Mouse (Mus musculus) hindbrain, embryonic 13.5 days (tissue): ENCODE data around the gene Mapre3. TPM values are rescaled to one million over a fixed set of nuclear protein-coding genes. Genes with fewer than 3 reads are reported as not detected.

ENCODE experiments used
- ATAC-seq: fragments of 200-750 bp; cut with Nextera tagmentation; 2 replicates; pipeline ENCODE4 v1.8.0; 2017; ENCODE audit warnings: moderate TSS enrichment; ENCODE audit not compliant: low FRiP score
- H3K27ac ChIP-seq: fragments of 300-500 bp; sonication (generic); 2 replicates; pipeline ENCODE4 v1.5.1; 2015; ENCODE audit warnings: inconsistent platforms, mild to moderate bottlenecking, moderate library complexity
- H3K27me3 ChIP-seq: fragments of 300-500 bp; sonication (generic); 2 replicates; pipeline ENCODE4 v1.6.1; 2015; ENCODE audit warnings: mild to moderate bottlenecking, inconsistent platforms
- H3K36me3 ChIP-seq: fragments of 300-500 bp; sonication (generic); 2 replicates; pipeline ENCODE4 v1.6.1; 2015; ENCODE audit warnings: mild to moderate bottlenecking, inconsistent platforms
- H3K4me1 ChIP-seq: fragments of 300-500 bp; sonication (generic); replicated peaks from 2 replicates; pipeline ENCODE4 v1.6.1; 2015; ENCODE audit warnings: inconsistent platforms
- H3K4me2 ChIP-seq: fragments of 300-500 bp; sonication (generic); 2 replicates; pipeline ENCODE4 v1.6.1; 2015; ENCODE audit warnings: inconsistent platforms, mild to moderate bottlenecking, moderate library complexity
- H3K4me3 ChIP-seq: fragments of 300-500 bp; sonication (generic); 2 replicates; pipeline ENCODE4 v1.5.1; 2015; ENCODE audit warnings: mild to moderate bottlenecking, inconsistent platforms
- H3K9ac ChIP-seq: fragments of 300-500 bp; sonication (generic); 2 replicates; pipeline ENCODE4 v1.6.1; 2015; ENCODE audit warnings: mild to moderate bottlenecking, inconsistent platforms
- H3K9me3 ChIP-seq: fragments of 300-500 bp; sonication (generic); 2 replicates; pipeline ENCODE4 v1.6.1; 2016; ENCODE audit warnings: inconsistent platforms
- WGBS: fragments of 180-500 bp; shearing (Covaris S2); methylation state at CpG from one replicate; pipeline ENCODE4 v1.1.7; 2015; 5-methylcytosine and 5-hydroxymethylcytosine counted together
- polyA plus RNA-seq: library from polyadenylated mRNA; unstranded; fragments of >200 nt; fragmentation: Nextera tagmentation; extraction: Ambion mirVana; gene quantifications from 2 replicates; pipeline ENCODE4 v1.2.1, GENCODE M21; 2015

Gene Mapre3
- 108 and 115 TPM in 2 replicates for polyA plus RNA-seq

GRCm38 (mm10) chr5:30814424-30815119, at the start of gene Mapre3:
Mapre3 (plus strand) TSS chr5:30814641.
- Histone ChIP-seq H3K36me3 (no peaks in the 10 kb centered on the region), H3K27ac (peak within 1 kb of the TSS; percentile 95), H3K4me2 (peak within 1 kb of the TSS; percentile 69), H3K4me1 (peaks cover 39% of the 10 kb centered on the region), H3K9me3 (no peaks in the 10 kb centered on the region), H3K27me3 (peaks cover 8% of the 10 kb centered on the region; the same call in 1 of the 2 replicates), H3K4me3 (peak within 1 kb of the TSS; percentile 84), H3K9ac (peak within 1 kb of the TSS; percentile 94)
- ATAC-seq, result peak; percentile 97
- WGBS, result 1% methylated on average over 59 of the region's 59 CpGs

- no peak overlapping the region for H3K9ac ChIP-seq
- H3K4me2 ChIP-seq, result no peak overlapping the region
- H3K27me3 ChIP-seq, result no peaks in the 10 kb centered on the region
- H3K27ac ChIP-seq, result peak overlapping the region; percentile 36
- H3K36me3 ChIP-seq, result peaks cover 15% of the 10 kb centered on the region
- WGBS, result 64% methylated on average over 12 of the region's 12 CpGs
- H3K4me3 ChIP-seq, result no peak overlapping the region
- ATAC-seq, result no peak
- H3K4me1 ChIP-seq, result peaks cover 72% of the 10 kb centered on the region
- H3K9me3 ChIP-seq, result no peaks in the 10 kb centered on the region
Measured at GRCm38 (mm10) chr5:30765596-30766370, 48.7 kb upstream of the Mapre3 start.

- H3K4me1 ChIP-seq, result peaks cover 76% of the 10 kb centered on the region
- no peak overlapping the region for H3K4me2 ChIP-seq
- H3K9ac ChIP-seq, result peak overlapping the region; percentile 35; the same call in 1 of the 2 replicates
- H3K4me3 ChIP-seq, result no peak overlapping the region
- peak overlapping the region; percentile 70 for H3K27ac ChIP-seq
- H3K36me3 ChIP-seq, result peaks cover 15% of the 10 kb centered on the region
- ATAC-seq, result 0 out of 2 replicates have a peak, but pooled peaks have one; percentile 2
- no peaks in the 10 kb centered on the region for H3K9me3 ChIP-seq
- WGBS, result 62% methylated on average over 4 of the region's 4 CpGs
- no peaks in the 10 kb centered on the region for H3K27me3 ChIP-seq
Measured at GRCm38 (mm10) chr5:30768082-30768481, 46.4 kb upstream of the Mapre3 start.

GRCm38 (mm10) chr5:30768598-30768997, 45.8 kb upstream of the Mapre3 start:
- Histone ChIP-seq H3K4me3 (no peak overlapping the region), H3K9ac (peak overlapping the region; percentile 35), H3K4me1 (peaks cover 73% of the 10 kb centered on the region), H3K4me2 (no peak overlapping the region), H3K9me3 (no peaks in the 10 kb centered on the region), H3K36me3 (peaks cover 15% of the 10 kb centered on the region), H3K27ac (peak overlapping the region; percentile 70), H3K27me3 (no peaks in the 10 kb centered on the region)
- ATAC-seq, result peak; percentile 53
- WGBS, result 17% methylated on average over 9 of the region's 9 CpGs

GRCm38 (mm10) chr5:30769075-30769474, 45.4 kb upstream of the Mapre3 start:
- Histone ChIP-seq H3K27ac (peak overlapping the region; percentile 70), H3K9ac (no peak overlapping the region), H3K4me3 (no peak overlapping the region), H3K9me3 (no peaks in the 10 kb centered on the region), H3K4me2 (no peak overlapping the region), H3K27me3 (no peaks in the 10 kb centered on the region), H3K36me3 (peaks cover 15% of the 10 kb centered on the region), H3K4me1 (peaks cover 73% of the 10 kb centered on the region)
- peak; percentile 6; the same call in 1 of the 2 replicates for ATAC-seq
- 76% methylated on average over 9 of the region's 9 CpGs for WGBS

- H3K4me1 ChIP-seq, result peaks cover 39% of the 10 kb centered on the region
- peak overlapping the region; percentile 85 for H3K27ac ChIP-seq
- peaks cover 27% of the 10 kb centered on the region for H3K36me3 ChIP-seq
- H3K9ac ChIP-seq, result peak overlapping the region; percentile 61
- H3K9me3 ChIP-seq, result no peaks in the 10 kb centered on the region
- peak overlapping the region; percentile 20; the same call in 1 of the 2 replicates for H3K4me3 ChIP-seq
- WGBS, result 7% methylated on average over 20 of the region's 20 CpGs
- no peaks in the 10 kb centered on the region for H3K27me3 ChIP-seq
- peak; percentile 79 for ATAC-seq
- H3K4me2 ChIP-seq, result peak overlapping the region; percentile 53
Measured at GRCm38 (mm10) chr5:30774601-30775371, 39.7 kb upstream of the Mapre3 start.

GRCm38 (mm10) chr5:30780699-30781098, 33.7 kb upstream of the Mapre3 start:
- Histone ChIP-seq H3K9ac (0 out of 2 replicates have a peak overlapping the region, but pooled peaks have one; percentile 8), H3K4me3 (no peak overlapping the region), H3K4me1 (peaks cover 7% of the 10 kb centered on the region), H3K27me3 (no peaks in the 10 kb centered on the region), H3K36me3 (peaks cover 85% of the 10 kb centered on the region), H3K9me3 (no peaks in the 10 kb centered on the region), H3K27ac (peak overlapping the region; percentile 58), H3K4me2 (no peak overlapping the region)
- WGBS, result 84% methylated on average over 9 of the region's 9 CpGs
- no peak for ATAC-seq

- no peak overlapping the region for H3K9ac ChIP-seq
- H3K4me2 ChIP-seq, result no peak overlapping the region
- H3K27ac ChIP-seq, result peak overlapping the region; percentile 25; the same call in 1 of the 2 replicates
- H3K27me3 ChIP-seq, result no peaks in the 10 kb centered on the region
- peaks cover 6% of the 10 kb centered on the region; the same call in 1 of the 2 replicates for H3K4me1 ChIP-seq
- no peaks in the 10 kb centered on the region for H3K9me3 ChIP-seq
- peaks cover 88% of the 10 kb centered on the region for H3K36me3 ChIP-seq
- no peak overlapping the region for H3K4me3 ChIP-seq
- peak; percentile 44; the same call in 1 of the 2 replicates for ATAC-seq
- 52% methylated on average over 3 of the region's 3 CpGs for WGBS
Measured at GRCm38 (mm10) chr5:30781147-30781546, 33.3 kb upstream of the Mapre3 start.

GRCm38 (mm10) chr5:30787381-30787780, 27.1 kb upstream of the Mapre3 start:
- WGBS, result 92% methylated on average over 5 of the region's 5 CpGs
- H3K4me3 ChIP-seq, result no peak overlapping the region
- no peak overlapping the region for H3K27ac ChIP-seq
- H3K4me1 ChIP-seq, result no peaks in the 10 kb centered on the region
- H3K9me3 ChIP-seq, result no peaks in the 10 kb centered on the region
- ATAC-seq, result no peak
- H3K9ac ChIP-seq, result no peak overlapping the region
- peaks cover 93% of the 10 kb centered on the region for H3K36me3 ChIP-seq
- H3K4me2 ChIP-seq, result no peak overlapping the region
- H3K27me3 ChIP-seq, result no peaks in the 10 kb centered on the region

GRCm38 (mm10) chr5:30790047-30790446, 24.4 kb upstream of the Mapre3 start:
- Histone ChIP-seq H3K27ac (no peak overlapping the region), H3K36me3 (peaks cover 93% of the 10 kb centered on the region), H3K4me3 (no peak overlapping the region), H3K9me3 (no peaks in the 10 kb centered on the region), H3K27me3 (no peaks in the 10 kb centered on the region), H3K4me1 (no peaks in the 10 kb centered on the region), H3K4me2 (no peak overlapping the region), H3K9ac (no peak overlapping the region)
- ATAC-seq, result no peak
- 92% methylated on average over 3 of the region's 3 CpGs for WGBS

- Histone ChIP-seq H3K36me3 (peaks cover 88% of the 10 kb centered on the region), H3K9ac (peak overlapping the region; percentile 20; the same call in 1 of the 2 replicates)
- 16% methylated on average over 12 of the region's 12 CpGs for WGBS
Measured at GRCm38 (mm10) chr5:30796125-30796524, 18.3 kb upstream of the Mapre3 start.

More at GRCm38 (mm10) chr5:30796125-30796524, 18.3 kb upstream of the Mapre3 start:
- peak; percentile 52; the same call in 1 of the 2 replicates for ATAC-seq
- H3K4me1 ChIP-seq, result peaks cover 6% of the 10 kb centered on the region
- no peaks in the 10 kb centered on the region for H3K27me3 ChIP-seq
- no peak overlapping the region for H3K4me2 ChIP-seq
- H3K4me3 ChIP-seq, result no peak overlapping the region
- H3K9me3 ChIP-seq, result no peaks in the 10 kb centered on the region
- no peak overlapping the region for H3K27ac ChIP-seq
